Mouse (Mus musculus) ES-Bruce4 (cell line): ENCODE data around the gene Mtrf1.
A peak's percentile ranks its signal among the peaks of the same experiment; 100 is the strongest.

ENCODE experiments used
- CTCF ChIP-seq: IDR thresholded peaks from one replicate; pipeline ENCODE4 v1.8.1; 2011; ENCODE audit warnings: low read depth, low read length
- EP300 ChIP-seq: IDR thresholded peaks from 2 replicates; pipeline ENCODE4 v1.6.1; 2011; ENCODE audit warnings: low read depth, low read length; ENCODE audit not compliant: insufficient read depth

DNA sequence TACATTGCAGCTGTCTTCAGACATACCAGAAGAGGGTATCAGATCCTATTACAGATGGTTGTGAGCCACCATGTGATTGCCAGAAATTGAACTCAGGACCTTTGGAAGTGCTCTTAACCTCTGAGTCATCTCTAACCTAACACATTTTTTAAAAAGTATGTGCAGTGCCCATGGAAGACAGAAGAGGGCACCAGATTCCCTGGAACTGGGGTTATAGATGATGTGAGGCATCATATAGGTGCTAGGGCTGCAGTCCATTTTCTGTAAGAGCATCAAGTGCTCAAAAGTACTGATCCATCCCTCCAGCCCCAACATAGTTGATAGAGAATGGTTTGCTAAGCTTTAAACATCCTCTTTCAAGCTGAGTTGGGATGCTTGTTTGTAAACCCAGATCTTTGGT lies 3.0 kb upstream of the Mtrf1 start:
- TF ChIP-seq CTCF: peak; percentile 36
- TF ChIP-seq EP300: no peak
